Mouse (Mus musculus) neural tube, embryonic 13.5 days (tissue): ENCODE data around the gene Adgrg6. TPM values are rescaled to one million over a fixed set of nuclear protein-coding genes. Genes with fewer than 3 reads are reported as not detected.

Experiments used
- ATAC-seq: fragments of 200-750 bp; cut with Nextera tagmentation; 2 replicates; pipeline ENCODE4 v1.8.0; 2017; ENCODE audit warnings: low read depth, mild to moderate bottlenecking, moderate TSS enrichment, moderate library complexity
- H3K27ac ChIP-seq: fragments of 300-500 bp; sonication (generic); replicated peaks from 2 replicates; pipeline ENCODE4 v1.5.1; 2015; ENCODE audit warnings: moderate library complexity, mild to moderate bottlenecking, inconsistent platforms
- H3K27me3 ChIP-seq: fragments of 300-500 bp; sonication (generic); 2 replicates; pipeline ENCODE4 v1.6.1; 2015; ENCODE audit warnings: mild to moderate bottlenecking, inconsistent platforms
- H3K36me3 ChIP-seq: fragments of 300-500 bp; sonication (generic); 2 replicates; pipeline ENCODE4 v1.6.1; 2015; ENCODE audit warnings: mild to moderate bottlenecking, inconsistent platforms
- H3K4me1 ChIP-seq: fragments of 300-500 bp; sonication (generic); replicated peaks from 2 replicates; pipeline ENCODE4 v1.6.1; 2015; ENCODE audit warnings: inconsistent platforms
- H3K4me2 ChIP-seq: fragments of 300-500 bp; sonication (generic); 2 replicates; pipeline ENCODE4 v1.6.1; 2015; ENCODE audit warnings: inconsistent platforms, mild to moderate bottlenecking, moderate library complexity
- H3K4me3 ChIP-seq: fragments of 300-500 bp; sonication (generic); 2 replicates; pipeline ENCODE4 v1.5.1; 2015; ENCODE audit warnings: mild to moderate bottlenecking, inconsistent platforms
- H3K9ac ChIP-seq: fragments of 300-500 bp; sonication (generic); 2 replicates; pipeline ENCODE4 v1.6.1; 2015; ENCODE audit warnings: moderate library complexity, mild to moderate bottlenecking, inconsistent platforms
- H3K9me3 ChIP-seq: fragments of 300-500 bp; sonication (generic); 2 replicates; pipeline ENCODE4 v1.6.1; 2016; ENCODE audit warnings: inconsistent platforms
- WGBS: fragments of 180-500 bp; shearing (Covaris S2); methylation state at CpG from one replicate; pipeline ENCODE4 v1.1.7; 2015; 5-methylcytosine and 5-hydroxymethylcytosine counted together
- polyA plus RNA-seq: library from polyadenylated mRNA; unstranded; fragments of >200 nt; fragmentation: Nextera tagmentation; extraction: Ambion mirVana; gene quantifications from 2 replicates; pipeline ENCODE4 v1.2.1, GENCODE M21; 2015

Adgrg6 gene
- polyA plus RNA-seq, 1 experiment from 2014 or later, result 5.6 TPM

DNA sequence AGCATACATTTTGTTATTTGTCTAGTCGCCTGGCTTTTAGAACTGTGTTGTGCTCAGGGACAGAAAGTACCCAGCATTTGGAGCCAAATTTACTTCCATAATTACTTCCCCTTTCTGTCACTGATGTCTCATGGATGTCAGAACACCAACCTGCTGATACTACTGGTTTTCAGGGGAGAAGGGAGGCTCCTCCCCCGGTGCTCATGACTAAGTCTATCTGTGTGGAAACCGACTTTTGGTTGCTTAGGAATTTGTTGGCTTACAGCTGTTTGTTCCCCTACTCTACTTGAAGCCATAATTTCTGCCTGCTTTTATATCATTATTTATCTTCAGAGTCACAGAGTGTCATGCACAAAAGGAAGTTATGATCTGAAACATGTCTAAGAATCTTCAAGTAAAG is 14.4 kb downstream of the Adgrg6 start:
- H3K4me2 ChIP-seq, result no peak overlapping the region
- H3K27me3 ChIP-seq, result no peaks in the 10 kb centered on the region
- no peaks in the 10 kb centered on the region for H3K9me3 ChIP-seq
- H3K36me3 ChIP-seq, result no peaks in the 10 kb centered on the region
- no peaks in the 10 kb centered on the region for H3K4me1 ChIP-seq
- H3K9ac ChIP-seq, result no peak overlapping the region
- no peak overlapping the region for H3K4me3 ChIP-seq
- ATAC-seq, result no peak
- WGBS, result 91% methylated on average over 3 of the region's 3 CpGs
- no peak overlapping the region for H3K27ac ChIP-seq

DNA sequence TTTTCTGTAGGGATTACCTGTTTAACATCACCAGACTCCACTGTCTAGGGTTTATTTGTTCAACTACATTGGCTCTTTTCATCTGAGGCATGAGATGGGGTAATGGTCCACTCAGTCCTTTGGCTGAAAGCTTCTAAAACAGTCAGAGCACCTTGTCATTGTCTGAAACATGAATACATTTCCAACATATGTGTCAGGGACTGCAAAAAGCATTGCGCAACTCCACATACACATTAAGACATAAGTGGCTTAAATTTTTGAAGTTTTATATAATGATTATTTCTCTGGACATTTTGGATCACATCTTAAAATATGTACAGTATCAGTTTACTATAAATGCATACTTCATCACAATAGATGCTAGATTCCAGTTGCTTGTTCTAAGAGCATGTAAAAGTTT is 14.8 kb downstream of the Adgrg6 start:
- no peaks in the 10 kb centered on the region for H3K4me1 ChIP-seq
- H3K4me3 ChIP-seq, result no peak overlapping the region
- no peak for ATAC-seq
- no peak overlapping the region for H3K9ac ChIP-seq
- no peaks in the 10 kb centered on the region for H3K36me3 ChIP-seq
- no peaks in the 10 kb centered on the region for H3K27me3 ChIP-seq
- H3K4me2 ChIP-seq, result no peak overlapping the region
- H3K9me3 ChIP-seq, result no peaks in the 10 kb centered on the region
- WGBS, result 94% methylated on average over 1 of the region's 1 CpGs
- H3K27ac ChIP-seq, result no peak overlapping the region

DNA sequence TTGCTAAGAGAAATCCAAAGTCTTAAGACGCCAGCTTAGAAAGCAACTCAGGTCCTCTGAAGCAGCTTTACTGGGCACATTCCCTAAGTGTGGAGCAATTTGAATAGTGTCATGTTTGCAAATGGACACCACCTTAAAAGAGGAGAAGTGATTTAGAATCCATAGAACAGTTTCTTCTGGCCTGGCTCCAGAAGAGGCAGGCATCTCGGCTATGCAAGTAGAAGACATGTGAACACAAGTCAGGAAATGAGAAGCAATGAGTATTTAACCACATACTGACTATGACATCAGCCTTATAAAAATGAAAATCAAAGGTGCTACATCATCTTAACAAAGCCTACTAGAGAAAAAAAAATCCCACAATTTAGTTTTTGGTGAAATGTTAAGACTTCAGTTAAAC is 17.7 kb downstream of the Adgrg6 start:
- no peak for ATAC-seq
- Histone ChIP-seq H3K4me3 (no peak overlapping the region), H3K27ac (no peak overlapping the region), H3K36me3 (no peaks in the 10 kb centered on the region), H3K4me2 (no peak overlapping the region), H3K9ac (no peak overlapping the region), H3K27me3 (no peaks in the 10 kb centered on the region), H3K9me3 (no peaks in the 10 kb centered on the region), H3K4me1 (no peaks in the 10 kb centered on the region)
- WGBS, result 78% methylated on average over 2 of the region's 2 CpGs

DNA sequence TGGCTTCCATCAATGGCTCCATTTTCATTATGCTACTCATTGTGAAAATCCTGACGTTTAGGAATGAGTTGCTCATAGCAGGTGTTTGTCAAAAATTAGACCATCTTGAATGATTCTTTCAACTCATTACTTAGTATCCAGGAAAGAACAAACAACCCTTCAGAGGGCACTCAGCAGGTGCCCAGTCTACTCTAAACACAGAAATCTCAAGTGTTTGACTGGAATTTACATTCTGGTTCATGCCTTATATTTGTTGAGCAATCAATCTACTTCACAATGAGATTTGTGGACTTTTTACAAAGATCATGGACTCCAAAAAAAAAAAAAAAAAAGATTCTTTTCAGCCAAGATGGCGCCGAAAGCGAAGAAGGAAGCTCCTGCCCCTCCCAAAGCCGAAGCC is 22.7 kb downstream of the Adgrg6 start:
- H3K36me3 ChIP-seq, result no peaks in the 10 kb centered on the region
- peaks cover 4% of the 10 kb centered on the region; the same call in 1 of the 2 replicates for H3K4me1 ChIP-seq
- H3K27me3 ChIP-seq, result no peaks in the 10 kb centered on the region
- 84% methylated on average over 5 of the region's 5 CpGs for WGBS
- no peaks in the 10 kb centered on the region for H3K9me3 ChIP-seq
- H3K4me2 ChIP-seq, result no peak overlapping the region
- no peak overlapping the region for H3K27ac ChIP-seq
- no peak overlapping the region for H3K4me3 ChIP-seq
- H3K9ac ChIP-seq, result no peak overlapping the region
- no peak for ATAC-seq

DNA sequence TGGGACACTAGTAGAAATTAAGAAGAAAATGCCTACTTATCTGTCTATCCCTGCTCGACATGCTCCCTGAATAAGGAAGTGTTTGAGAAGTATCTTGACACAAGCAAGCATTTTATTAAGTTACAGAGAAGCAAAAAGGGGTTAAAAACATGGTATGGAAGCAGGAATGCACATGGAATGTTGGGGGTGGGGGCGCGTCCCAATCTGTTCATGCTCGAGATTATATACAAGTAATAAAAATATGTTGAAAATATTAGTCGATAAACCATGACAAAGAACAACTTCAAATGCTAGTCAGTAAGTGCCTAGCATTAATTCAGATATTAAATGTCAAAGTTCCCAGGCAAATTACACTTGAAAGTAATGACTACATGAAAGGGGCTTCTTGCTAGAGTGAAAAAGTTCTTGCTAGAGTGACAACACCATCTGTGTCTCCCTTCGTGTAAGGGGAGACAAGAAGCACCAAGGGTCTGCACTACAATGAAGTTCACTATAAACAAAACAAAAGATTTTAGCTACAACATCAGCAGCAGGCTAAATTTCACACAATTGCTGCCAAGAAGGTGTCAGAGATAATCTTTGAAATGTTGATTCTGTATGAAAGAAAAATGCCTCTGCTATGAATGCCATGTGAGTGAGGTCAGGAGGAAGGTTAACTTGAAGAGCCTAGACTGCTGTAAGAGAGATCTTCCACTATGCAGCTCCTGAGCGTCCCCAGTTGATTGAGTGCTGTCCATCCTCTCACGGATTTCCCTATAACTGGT is 24.4 kb downstream of the Adgrg6 start:
- no peak overlapping the region for H3K27ac ChIP-seq
- H3K4me1 ChIP-seq, result peaks cover 4% of the 10 kb centered on the region; the same call in 1 of the 2 replicates
- ATAC-seq, result no peak
- no peak overlapping the region for H3K4me3 ChIP-seq
- 76% methylated on average over 8 of the region's 8 CpGs for WGBS
- H3K36me3 ChIP-seq, result no peaks in the 10 kb centered on the region
- no peak overlapping the region for H3K4me2 ChIP-seq
- no peak overlapping the region for H3K9ac ChIP-seq
- no peaks in the 10 kb centered on the region for H3K27me3 ChIP-seq
- H3K9me3 ChIP-seq, result no peaks in the 10 kb centered on the region

DNA sequence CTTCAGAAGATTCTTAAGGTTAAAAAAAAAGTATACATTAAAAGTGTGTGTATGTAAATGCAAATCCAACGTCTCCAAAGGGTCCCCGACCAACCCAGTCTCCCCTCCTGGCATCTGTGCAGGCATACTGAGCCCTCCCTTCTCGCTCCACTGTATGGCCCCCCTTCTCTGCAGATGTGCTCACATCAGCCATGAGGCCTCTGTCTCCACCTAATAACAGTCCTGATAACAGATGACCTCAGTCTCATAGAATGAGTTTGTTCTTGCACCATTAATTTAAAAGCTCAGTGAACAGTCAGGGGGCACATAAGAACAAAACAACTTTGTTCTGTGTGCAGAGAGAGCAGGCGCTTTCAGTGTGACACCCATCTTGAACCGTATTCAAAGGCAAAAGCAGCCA is 27.6 kb downstream of the Adgrg6 start:
- H3K27ac ChIP-seq, result no peak overlapping the region
- no peaks in the 10 kb centered on the region for H3K27me3 ChIP-seq
- ATAC-seq, result 0 out of 2 replicates have a peak, but pooled peaks have one; percentile 50
- H3K4me1 ChIP-seq, result peaks cover 4% of the 10 kb centered on the region; the same call in 1 of the 2 replicates
- no peak overlapping the region for H3K4me2 ChIP-seq
- WGBS, result 22% methylated on average over 5 of the region's 5 CpGs
- H3K9me3 ChIP-seq, result no peaks in the 10 kb centered on the region
- no peaks in the 10 kb centered on the region for H3K36me3 ChIP-seq
- no peak overlapping the region for H3K4me3 ChIP-seq
- no peak overlapping the region for H3K9ac ChIP-seq

DNA sequence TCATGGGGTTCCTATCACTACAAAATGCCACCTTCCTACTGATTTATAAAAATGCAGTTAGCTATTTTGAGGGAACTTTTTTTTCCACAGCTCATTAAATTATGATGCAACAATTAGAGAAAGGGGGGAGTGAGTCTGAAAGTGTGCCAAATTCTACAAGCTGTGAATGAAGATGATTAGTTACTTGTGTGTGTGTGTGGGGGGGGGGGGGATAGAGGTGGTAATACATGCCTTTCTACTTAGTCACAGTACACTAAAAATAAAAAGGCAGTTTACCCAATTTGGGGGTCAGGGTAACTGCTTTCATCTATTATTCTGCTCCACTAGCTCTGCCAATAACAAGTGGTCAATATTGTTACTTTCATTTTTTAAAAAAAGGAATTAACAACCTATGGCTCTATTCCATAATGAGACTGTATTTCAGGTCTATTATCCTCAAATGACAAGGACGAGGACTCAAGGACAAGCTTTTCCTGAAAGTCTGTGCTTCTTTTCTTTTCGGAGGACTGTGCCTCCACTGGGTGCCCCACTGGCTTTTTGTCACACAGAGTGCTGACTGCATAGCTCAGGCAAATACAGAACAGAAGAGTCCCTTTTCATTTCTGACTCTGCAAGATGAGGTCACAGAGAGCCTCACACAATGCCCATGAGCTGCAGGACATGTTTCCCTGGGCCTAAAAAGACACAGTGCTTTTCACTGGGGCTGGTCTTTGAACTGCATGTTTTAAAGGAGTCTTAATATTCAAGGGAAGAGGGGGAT is 33.4 kb downstream of the Adgrg6 start:
- Histone ChIP-seq H3K4me3 (no peak overlapping the region), H3K9ac (no peak overlapping the region), H3K9me3 (no peaks in the 10 kb centered on the region), H3K27me3 (no peaks in the 10 kb centered on the region), H3K36me3 (no peaks in the 10 kb centered on the region), H3K4me1 (no peaks in the 10 kb centered on the region), H3K27ac (no peak overlapping the region), H3K4me2 (no peak overlapping the region)
- ATAC-seq, result no peak
- WGBS, result 17% methylated on average over 2 of the region's 2 CpGs

DNA sequence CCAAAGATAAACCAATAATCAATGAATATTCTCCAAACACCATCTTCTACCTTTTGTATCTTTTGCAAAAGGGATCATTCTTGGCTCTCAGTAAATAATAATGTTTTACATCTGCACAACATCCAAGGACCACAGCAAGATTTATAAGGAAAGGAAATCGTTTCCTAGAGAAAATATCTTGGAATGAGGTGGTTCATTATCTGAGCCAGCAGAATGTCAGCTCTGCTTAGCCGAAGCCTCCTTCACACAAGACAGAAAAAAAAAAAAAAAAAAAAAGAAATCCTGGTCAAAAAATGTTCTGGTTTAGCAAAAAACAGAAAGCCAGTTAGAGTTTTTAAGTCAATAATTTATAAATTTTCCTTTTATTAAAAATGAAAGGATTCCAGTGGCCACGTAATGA is 34.3 kb downstream of the Adgrg6 start:
- no peaks in the 10 kb centered on the region for H3K4me1 ChIP-seq
- no peak overlapping the region for H3K9ac ChIP-seq
- H3K4me2 ChIP-seq, result no peak overlapping the region
- no peak overlapping the region for H3K4me3 ChIP-seq
- ATAC-seq, result no peak
- no peaks in the 10 kb centered on the region for H3K36me3 ChIP-seq
- no peak overlapping the region for H3K27ac ChIP-seq
- H3K27me3 ChIP-seq, result no peaks in the 10 kb centered on the region
- WGBS, result 66% methylated on average over 3 of the region's 3 CpGs
- no peaks in the 10 kb centered on the region for H3K9me3 ChIP-seq

DNA sequence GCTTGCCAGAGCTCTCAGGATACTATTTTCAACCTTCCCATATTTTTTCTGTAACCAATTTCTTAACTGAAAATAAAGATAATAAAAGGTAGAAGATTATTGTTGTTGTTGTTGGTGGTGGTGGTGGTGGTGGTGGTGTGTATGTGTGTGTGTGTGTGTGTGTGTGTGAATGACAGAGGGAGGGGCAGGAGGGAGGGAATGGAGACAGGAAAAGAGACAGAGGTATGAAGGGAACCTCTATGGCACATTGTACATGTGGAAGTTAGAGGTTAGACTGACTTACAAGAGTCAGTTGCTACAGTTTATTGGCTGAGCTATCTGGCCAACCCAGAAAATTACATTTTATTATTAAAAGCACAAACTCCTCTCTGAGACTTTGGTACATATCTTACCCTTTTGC is 49.8 kb downstream of the Adgrg6 start:
- no peaks in the 10 kb centered on the region for H3K4me1 ChIP-seq
- H3K9me3 ChIP-seq, result no peaks in the 10 kb centered on the region
- no peaks in the 10 kb centered on the region for H3K36me3 ChIP-seq
- H3K4me3 ChIP-seq, result no peak overlapping the region
- no peak for ATAC-seq
- H3K27me3 ChIP-seq, result no peaks in the 10 kb centered on the region
- no peak overlapping the region for H3K9ac ChIP-seq
- H3K27ac ChIP-seq, result no peak overlapping the region
- H3K4me2 ChIP-seq, result no peak overlapping the region

DNA sequence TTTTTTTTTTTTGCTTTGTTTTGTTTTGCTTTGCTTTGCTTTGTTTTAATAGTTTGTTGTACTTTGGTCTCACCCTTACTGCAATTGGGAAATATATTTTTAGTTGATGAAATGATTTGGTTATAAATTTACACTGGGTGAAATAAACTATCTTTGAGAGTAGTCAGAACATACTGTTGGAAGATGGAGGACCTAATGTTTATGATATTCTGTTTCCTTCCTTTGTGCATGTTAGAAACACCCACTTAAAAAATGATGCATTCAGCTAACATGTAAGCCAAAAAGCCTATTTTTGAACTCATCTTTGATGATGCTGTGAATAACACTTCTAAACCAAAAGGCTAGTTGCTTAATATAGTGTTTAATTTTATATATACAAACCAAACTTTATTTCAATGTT is 50.3 kb downstream of the Adgrg6 start:
- H3K4me3 ChIP-seq, result no peak overlapping the region
- ATAC-seq, result no peak
- H3K9me3 ChIP-seq, result no peaks in the 10 kb centered on the region
- H3K36me3 ChIP-seq, result no peaks in the 10 kb centered on the region
- no peak overlapping the region for H3K27ac ChIP-seq
- no peak overlapping the region for H3K9ac ChIP-seq
- H3K4me1 ChIP-seq, result no peaks in the 10 kb centered on the region
- no peak overlapping the region for H3K4me2 ChIP-seq
- no peaks in the 10 kb centered on the region for H3K27me3 ChIP-seq

DNA sequence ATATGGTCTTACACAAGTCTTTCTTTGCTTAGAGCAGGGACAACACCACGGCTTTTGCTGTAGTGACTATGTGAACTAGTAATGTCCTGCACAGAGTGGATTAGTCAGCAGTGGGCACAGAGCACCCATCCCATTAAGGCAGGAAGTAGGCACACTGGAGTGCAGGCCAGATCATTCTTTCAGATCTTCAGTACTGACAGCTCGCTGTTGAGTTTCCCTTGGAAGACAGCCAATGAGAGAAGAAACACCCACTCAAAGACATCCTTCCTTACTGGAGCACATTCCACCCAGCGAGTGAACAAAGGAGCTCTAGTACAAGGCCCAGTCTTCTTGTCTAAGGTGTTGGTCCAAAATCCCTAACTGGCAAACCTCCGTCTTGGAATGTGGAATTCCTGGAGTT is 53.6 kb downstream of the Adgrg6 start:
- no peak for ATAC-seq
- Histone ChIP-seq H3K9me3 (no peaks in the 10 kb centered on the region), H3K36me3 (no peaks in the 10 kb centered on the region), H3K27ac (no peak overlapping the region), H3K4me3 (no peak overlapping the region), H3K4me2 (no peak overlapping the region), H3K27me3 (no peaks in the 10 kb centered on the region), H3K9ac (no peak overlapping the region), H3K4me1 (no peaks in the 10 kb centered on the region)
- 86% methylated on average over 4 of the region's 4 CpGs for WGBS

DNA sequence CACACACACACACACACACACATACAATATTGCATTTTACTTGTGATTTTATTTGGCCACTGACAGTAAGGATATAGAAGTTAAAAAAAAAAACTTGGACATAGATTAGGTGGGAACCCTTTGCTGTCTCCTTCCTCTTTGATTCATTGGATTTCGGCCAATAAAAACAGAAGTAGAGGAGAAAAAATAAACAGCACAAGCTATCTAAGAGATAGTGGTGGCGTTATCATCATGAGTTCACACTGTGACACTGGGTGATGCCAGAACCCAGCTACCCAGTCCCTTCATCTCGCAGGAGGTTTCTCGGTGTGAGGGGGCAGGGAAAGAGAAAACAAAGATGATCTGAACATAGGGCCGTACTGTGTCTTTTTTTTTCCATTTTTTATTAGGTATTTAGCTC is 62.2 kb downstream of the Adgrg6 start:
- no peak overlapping the region for H3K27ac ChIP-seq
- no peak for ATAC-seq
- H3K4me2 ChIP-seq, result no peak overlapping the region
- H3K36me3 ChIP-seq, result no peaks in the 10 kb centered on the region
- no peaks in the 10 kb centered on the region for H3K27me3 ChIP-seq
- WGBS, result 78% methylated on average over 5 of the region's 5 CpGs
- H3K9ac ChIP-seq, result no peak overlapping the region
- H3K9me3 ChIP-seq, result no peaks in the 10 kb centered on the region
- peaks cover 6% of the 10 kb centered on the region; the same call in 1 of the 2 replicates for H3K4me1 ChIP-seq
- H3K4me3 ChIP-seq, result no peak overlapping the region
